Mouse (Mus musculus) liver, embryonic 11.5 days (tissue): ENCODE data around the gene Bcl6b. TPM values are rescaled to one million over a fixed set of nuclear protein-coding genes. Genes with fewer than 3 reads are reported as not detected.

Experiments
- ATAC-seq: fragments of 200-750 bp; cut with Nextera tagmentation; replicated peaks from 2 replicates; pipeline ENCODE4 v1.8.0; 2017; ENCODE audit warnings: moderate number of reproducible peaks, mild to moderate bottlenecking, moderate TSS enrichment, moderate library complexity; ENCODE audit not compliant: low FRiP score
- DNase-seq: peaks from one replicate; pipeline ENCODE4 v3.0.0-alpha.2; 2017; ENCODE audit warnings: low spot score
- H3K27ac ChIP-seq: fragments of 300-500 bp; sonication (generic); 2 replicates; pipeline ENCODE4 v1.5.1; 2014; ENCODE audit warnings: mild to moderate bottlenecking, low read depth, low read length, control low read depth
- H3K27me3 ChIP-seq: fragments of 300-500 bp; sonication (generic); replicated peaks from 2 replicates; pipeline ENCODE4 v1.6.1; 2014; ENCODE audit warnings: low read length, mixed read lengths; ENCODE audit not compliant: control insufficient read depth, insufficient read depth
- H3K36me3 ChIP-seq: fragments of 300-500 bp; sonication (generic); 2 replicates; pipeline ENCODE4 v1.6.1; 2014; ENCODE audit warnings: mild to moderate bottlenecking, low read length, moderate library complexity, mixed read lengths; ENCODE audit not compliant: control insufficient read depth, insufficient read depth
- H3K4me1 ChIP-seq: fragments of 300-500 bp; sonication (generic); replicated peaks from 2 replicates; pipeline ENCODE4 v1.6.1; 2014; ENCODE audit warnings: low read length, mixed read lengths; ENCODE audit not compliant: control insufficient read depth, insufficient read depth
- H3K4me2 ChIP-seq: fragments of 300-500 bp; sonication (generic); 2 replicates; pipeline ENCODE4 v1.6.1; 2014; ENCODE audit warnings: mild to moderate bottlenecking, control low read depth, moderate library complexity
- H3K4me3 ChIP-seq: fragments of 300-500 bp; sonication (generic); 2 replicates; pipeline ENCODE4 v1.5.1; 2014; ENCODE audit warnings: low read depth, low read length, control low read depth
- H3K9ac ChIP-seq: fragments of 300-500 bp; sonication (generic); 2 replicates; pipeline ENCODE4 v1.6.1; 2014; ENCODE audit warnings: low read depth, low read length, control low read depth
- H3K9me3 ChIP-seq: fragments of 300-500 bp; sonication (generic); 2 replicates; pipeline ENCODE4 v1.6.1; 2016; ENCODE audit warnings: low read length, inconsistent platforms, mixed read lengths; ENCODE audit not compliant: control insufficient read depth
- WGBS: fragments of 180-500 bp; shearing (Covaris S2); extraction: QIAGEN DNeasy Blood & Tissue Kit; methylation state at CpG from one replicate; pipeline ENCODE4 v1.1.7; 2014; 5-methylcytosine and 5-hydroxymethylcytosine counted together
- polyA plus RNA-seq: library from polyadenylated mRNA; unstranded; fragments of >200 nt; fragmentation: Nextera tagmentation; extraction: Ambion mirVana; gene quantifications from 2 replicates; pipeline ENCODE4 v1.2.1, GENCODE M21; 2014

Gene Bcl6b
- polyA plus RNA-seq, 1 experiment from 2014 or later = 6.8 TPM

DNA sequence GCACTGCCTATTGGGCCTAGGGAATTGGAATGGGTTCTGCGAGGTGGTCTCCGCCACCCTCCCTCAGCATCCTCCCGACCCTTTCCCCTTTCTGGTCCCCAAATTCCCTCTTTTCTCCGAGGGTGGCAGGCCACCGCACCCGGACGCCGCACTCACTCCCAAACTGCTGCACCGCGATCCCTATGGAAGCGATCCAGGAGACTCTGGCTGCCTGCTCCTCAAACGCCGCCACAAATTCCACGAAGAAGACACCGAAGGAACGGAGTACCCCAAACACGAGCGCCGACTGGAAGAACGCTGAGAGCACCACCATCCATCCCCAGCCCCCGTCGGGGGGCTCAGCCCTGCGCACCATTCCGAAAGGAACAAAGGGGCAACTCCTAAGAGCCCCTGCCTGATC lies 9.3 kb downstream of the Bcl6b start:
- DNase-seq (no peak), ATAC-seq (no peak)
- H3K4me1 ChIP-seq = peaks cover 21% of the 10 kb centered on the region
- H3K27me3 ChIP-seq = peaks cover 15% of the 10 kb centered on the region
- no peaks in the 10 kb centered on the region for H3K9me3 ChIP-seq
- H3K4me3 ChIP-seq = peak overlapping the region; percentile 68
- WGBS = 2% methylated on average over 24 of the region's 24 CpGs
- no peaks in the 10 kb centered on the region for H3K36me3 ChIP-seq
- peak overlapping the region; percentile 98 for H3K4me2 ChIP-seq
- H3K27ac ChIP-seq = peak overlapping the region; percentile 96
- H3K9ac ChIP-seq = peak overlapping the region; percentile 82

DNA sequence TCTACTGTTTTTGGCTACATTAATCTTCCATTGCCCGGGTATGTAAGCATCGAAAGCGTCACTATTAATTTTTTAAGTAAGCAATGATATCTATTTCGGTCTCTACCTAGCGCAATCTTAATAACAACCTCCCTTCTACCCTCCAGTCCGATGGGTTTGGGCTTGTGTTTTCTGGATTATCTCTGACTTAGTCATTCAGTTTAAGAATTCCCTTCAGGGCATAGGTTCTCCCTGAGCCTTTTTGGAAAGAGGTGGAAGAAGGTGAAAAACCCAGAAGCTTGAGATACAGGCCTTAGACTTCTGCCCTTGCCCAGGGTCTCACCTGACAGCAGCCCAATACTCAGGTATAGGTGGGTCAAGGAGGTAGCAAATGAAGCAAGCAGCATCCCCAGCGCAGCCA lies 9.7 kb downstream of the Bcl6b start:
- H3K4me1 ChIP-seq = peaks cover 23% of the 10 kb centered on the region
- DNase-seq (no peak), ATAC-seq (no peak)
- H3K9ac ChIP-seq = peak overlapping the region; percentile 82
- peaks cover 16% of the 10 kb centered on the region for H3K27me3 ChIP-seq
- H3K4me3 ChIP-seq = peak overlapping the region; percentile 68
- WGBS = 60% methylated on average over 7 of the region's 7 CpGs
- peak overlapping the region; percentile 98 for H3K4me2 ChIP-seq
- H3K36me3 ChIP-seq = no peaks in the 10 kb centered on the region
- no peaks in the 10 kb centered on the region for H3K9me3 ChIP-seq
- peak overlapping the region; percentile 96 for H3K27ac ChIP-seq

DNA sequence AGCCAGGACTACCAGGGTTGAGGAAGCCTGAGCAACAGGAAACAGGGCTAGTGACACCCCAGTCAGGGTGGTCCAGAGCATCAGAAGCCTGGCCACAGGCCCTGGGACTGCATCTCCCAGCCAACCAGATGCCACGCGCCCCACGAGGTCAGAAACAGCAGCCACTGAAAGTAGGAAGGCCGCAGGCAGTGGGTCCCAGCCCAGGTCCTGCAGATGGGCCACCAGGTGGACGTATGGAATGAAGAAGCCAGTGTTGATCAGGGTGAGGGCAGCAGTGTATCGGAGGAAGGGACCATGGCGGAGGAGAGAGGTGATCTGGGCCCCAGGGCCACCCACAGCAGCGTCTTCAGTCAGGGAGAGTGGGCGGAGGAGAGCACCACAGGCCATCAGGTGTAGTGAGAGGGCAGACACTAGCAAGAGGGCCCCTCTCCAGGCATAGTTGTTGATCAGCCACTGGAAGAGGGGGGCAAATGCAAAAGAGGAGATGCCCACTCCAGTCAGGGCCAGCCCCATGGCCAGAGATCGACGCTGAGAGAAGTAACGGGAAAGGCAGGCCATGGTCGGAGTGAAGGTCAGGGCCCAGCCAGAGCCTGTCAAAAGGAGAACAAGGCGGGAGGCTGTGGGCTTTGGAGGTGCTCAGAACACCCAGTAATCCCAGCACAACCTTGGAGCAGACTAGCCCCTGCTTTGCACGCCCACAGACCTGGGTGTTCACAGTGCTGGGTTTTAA lies 10.7 kb downstream of the Bcl6b start:
- peaks cover 26% of the 10 kb centered on the region for H3K27me3 ChIP-seq

DNA sequence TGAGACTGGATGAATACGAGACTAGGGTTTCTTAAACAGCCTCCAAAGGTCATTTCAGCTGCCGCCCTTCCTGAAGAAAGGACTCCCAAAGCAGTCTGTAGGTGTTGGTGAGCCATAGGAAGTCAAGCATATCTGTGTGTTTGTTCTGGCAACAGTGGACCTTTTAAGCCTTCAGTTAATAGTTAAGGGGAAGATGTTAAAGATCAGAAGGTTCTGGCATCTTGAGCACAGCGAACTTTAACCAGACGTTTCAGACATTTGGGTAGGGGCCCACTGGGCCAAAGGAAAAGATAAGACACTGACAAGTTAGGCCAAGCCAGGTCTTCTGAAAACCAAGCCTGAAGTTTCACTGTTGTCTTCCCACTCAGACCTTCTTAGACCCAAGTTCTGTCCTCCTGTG lies 11.6 kb downstream of the Bcl6b start:
- Histone ChIP-seq H3K36me3 (no peaks in the 10 kb centered on the region), H3K4me2 (no peak overlapping the region), H3K9ac (no peak overlapping the region), H3K4me1 (peaks cover 27% of the 10 kb centered on the region), H3K27me3 (peaks cover 34% of the 10 kb centered on the region), H3K9me3 (no peaks in the 10 kb centered on the region), H3K27ac (no peak overlapping the region), H3K4me3 (no peak overlapping the region)
- WGBS = 78% methylated on average over 4 of the region's 4 CpGs
- ATAC-seq (no peak), DNase-seq (no peak)

More for the DNA sequence above, 10.7 kb downstream of the Bcl6b start:
- Histone ChIP-seq H3K36me3 (no peaks in the 10 kb centered on the region), H3K9me3 (no peaks in the 10 kb centered on the region), H3K9ac (0 out of 2 replicates have a peak overlapping the region, but pooled peaks have one; percentile 18), H3K4me3 (peak overlapping the region; percentile 4; the same call in 1 of the 2 replicates), H3K4me2 (peak overlapping the region; percentile 98), H3K27ac (peak overlapping the region; percentile 8; the same call in 1 of the 2 replicates), H3K4me1 (peaks cover 28% of the 10 kb centered on the region)
- WGBS = 85% methylated on average over 15 of the region's 15 CpGs
- ATAC-seq = no peak
- no peak for DNase-seq

DNA sequence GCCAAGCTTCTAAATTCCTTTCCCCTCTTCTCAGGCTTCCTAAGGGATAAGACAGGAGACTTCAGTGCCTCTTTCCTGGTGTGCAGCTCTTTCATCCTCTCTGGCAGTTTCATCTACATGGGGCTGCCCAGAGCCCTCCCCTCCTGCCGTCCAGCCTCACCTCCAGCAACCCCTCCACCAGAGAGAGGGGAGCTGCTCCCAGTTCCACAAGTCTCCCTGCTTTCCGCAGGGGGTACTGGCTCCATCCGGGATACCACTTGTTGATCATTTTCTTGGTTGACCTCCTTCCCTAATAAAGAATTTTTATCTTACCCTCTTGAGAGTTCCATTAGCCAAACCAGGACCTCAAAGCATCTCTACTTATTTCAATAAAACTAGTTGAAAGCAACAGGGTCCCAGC lies 13.5 kb downstream of the Bcl6b start:
- H3K27ac ChIP-seq = no peak overlapping the region
- H3K27me3 ChIP-seq = peaks cover 38% of the 10 kb centered on the region

DNA sequence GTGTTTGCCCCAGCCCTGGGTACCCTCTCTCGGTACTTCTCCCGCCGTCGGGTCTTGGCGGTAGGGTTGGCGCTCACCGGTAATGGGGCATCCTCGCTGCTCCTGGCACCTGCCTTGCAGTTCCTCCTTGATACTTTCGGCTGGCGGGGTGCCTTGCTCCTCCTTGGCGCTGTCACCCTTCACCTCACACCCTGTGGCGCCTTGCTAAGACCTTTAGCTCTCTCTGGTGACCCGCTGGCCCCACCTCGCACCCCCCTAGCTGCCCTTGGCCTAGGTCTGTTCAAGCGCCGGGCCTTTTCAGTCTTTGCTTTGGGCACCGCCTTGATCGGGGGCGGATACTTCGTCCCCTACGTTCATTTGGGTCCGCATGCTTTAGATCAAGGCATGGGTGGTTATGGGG lies 14.3 kb downstream of the Bcl6b start:
- Histone ChIP-seq H3K4me3 (no peak overlapping the region), H3K36me3 (no peaks in the 10 kb centered on the region), H3K4me2 (peak overlapping the region; percentile 73; the same call in 1 of the 2 replicates), H3K27me3 (peaks cover 38% of the 10 kb centered on the region), H3K4me1 (peaks cover 17% of the 10 kb centered on the region), H3K9ac (no peak overlapping the region), H3K27ac (no peak overlapping the region), H3K9me3 (no peaks in the 10 kb centered on the region)
- no peak for DNase-seq
- 24% methylated on average over 22 of the region's 22 CpGs for WGBS
- ATAC-seq = no peak

More for the DNA sequence above, 13.5 kb downstream of the Bcl6b start:
- no peak for DNase-seq
- Histone ChIP-seq H3K9me3 (no peaks in the 10 kb centered on the region), H3K36me3 (no peaks in the 10 kb centered on the region), H3K4me2 (no peak overlapping the region), H3K4me1 (peaks cover 17% of the 10 kb centered on the region), H3K4me3 (no peak overlapping the region), H3K9ac (no peak overlapping the region)
- no peak for ATAC-seq
- WGBS = 75% methylated on average over 3 of the region's 3 CpGs

DNA sequence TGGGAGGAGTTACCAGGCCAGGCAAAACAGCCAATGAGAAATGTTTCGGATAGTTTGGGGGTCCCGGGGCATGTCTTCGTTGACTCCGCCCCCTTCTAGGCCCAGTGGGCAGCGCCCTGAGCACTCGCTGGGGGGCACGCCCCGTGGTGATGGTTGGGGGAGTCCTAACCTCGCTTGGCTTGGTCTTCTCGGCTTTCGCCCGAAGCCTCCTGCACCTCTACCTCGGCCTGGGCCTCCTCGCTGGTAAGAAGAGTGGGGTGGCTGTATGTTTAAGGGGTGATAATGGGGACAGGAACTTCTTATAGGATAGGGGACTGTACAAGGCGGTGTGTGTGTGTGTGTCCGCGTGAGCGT lies 14.8 kb downstream of the Bcl6b start:
- ATAC-seq (no peak), DNase-seq (no peak)
- Histone ChIP-seq H3K27me3 (peaks cover 38% of the 10 kb centered on the region), H3K9me3 (no peaks in the 10 kb centered on the region), H3K27ac (no peak overlapping the region), H3K4me1 (peaks cover 17% of the 10 kb centered on the region), H3K4me2 (peak overlapping the region; percentile 73), H3K36me3 (no peaks in the 10 kb centered on the region), H3K9ac (peak overlapping the region; percentile 44), H3K4me3 (peak overlapping the region; percentile 40)
- 5% methylated on average over 18 of the region's 18 CpGs for WGBS

DNA sequence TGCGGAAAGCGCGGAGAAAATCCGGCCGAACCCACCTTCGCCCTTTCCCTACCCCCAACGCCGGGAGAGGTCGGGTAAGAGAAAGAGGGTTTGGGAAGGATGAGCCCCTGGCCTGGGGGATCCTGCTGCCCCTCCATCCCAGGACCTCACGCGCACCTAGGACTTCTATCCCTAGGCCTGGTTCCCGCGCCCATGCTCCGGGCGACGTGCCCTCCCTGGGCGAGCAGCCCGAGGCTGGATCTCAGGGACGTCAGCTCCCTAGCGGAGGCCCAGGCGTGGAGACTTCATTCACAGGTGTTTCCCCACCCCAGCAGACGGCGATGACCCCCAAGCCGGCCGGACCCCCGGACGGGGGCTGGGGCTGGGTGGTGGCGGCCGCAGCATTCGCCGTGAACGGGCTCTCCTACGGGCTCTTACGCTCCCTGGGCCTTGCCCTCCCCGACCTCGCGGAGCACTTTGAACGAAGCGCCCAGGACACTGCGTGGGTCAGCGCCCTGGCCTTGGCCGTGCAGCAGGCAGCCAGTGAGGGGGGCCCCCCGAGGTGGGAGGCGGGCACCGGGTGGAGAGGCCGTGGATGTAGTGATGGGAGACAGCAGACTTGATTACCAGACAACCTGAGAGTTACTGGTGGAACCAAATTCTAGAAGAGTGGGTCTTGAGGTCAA lies 15.3 kb downstream of the Bcl6b start:
- Histone ChIP-seq H3K36me3 (no peaks in the 10 kb centered on the region), H3K27me3 (peaks cover 38% of the 10 kb centered on the region), H3K27ac (no peak overlapping the region), H3K4me2 (peak overlapping the region; percentile 73), H3K4me3 (peak overlapping the region; percentile 40), H3K4me1 (peaks cover 17% of the 10 kb centered on the region), H3K9me3 (no peaks in the 10 kb centered on the region), H3K9ac (peak overlapping the region; percentile 44)
- ATAC-seq (peak; percentile 40; the same call in 1 of the 2 replicates), DNase-seq (peak; percentile 59)
- WGBS = 3% methylated on average over 46 of the region's 46 CpGs
